Mouse (Mus musculus) neutrophil, adult 83 days (primary cell): ENCODE measurements around the gene Hnrnpul2. TPM values are rescaled to one million over a fixed set of nuclear protein-coding genes. Genes with fewer than 3 reads are reported as not detected.

Experiments
- total RNA-seq, 2 experiments: library from RNA; stranded (reverse); gene quantifications; one replicate each; pipeline ENCODE4 v1.2.4; 2023

The Hnrnpul2 gene
- total RNA-seq, 2 experiments from 2014 or later, result 91.2 to 95.0 TPM

Other genes with a start within 250 kb of the Hnrnpul2 start
- gene Slc22a8, start 228.8 kb upstream of the Hnrnpul2 start, total RNA-seq, result not detected
- gene Slc22a6, start 202.0 kb upstream of the Hnrnpul2 start, total RNA-seq, result not detected
- gene Chrm1, start 156.2 kb upstream of the Hnrnpul2 start, total RNA-seq, result under 1 TPM; 0.07 to 0.39 TPM
- gene Slc3a2, start 96.6 kb upstream of the Hnrnpul2 start, total RNA-seq, result 100 to 1,000 TPM; 110 to 140 TPM
- gene Wdr74, start 84.2 kb upstream of the Hnrnpul2 start, total RNA-seq, result 10 to 100 TPM; 18.5 to 22.5 TPM
- 1 to 10 TPM in 1 of 2 experiments, not detected in 1; 1.6 TPM for gene 1700092M07Rik, start 79.3 kb upstream of the Hnrnpul2 start, total RNA-seq
- 10 to 100 TPM; 95.0 to 99.4 TPM for gene Stx5a, start 78.6 kb upstream of the Hnrnpul2 start, total RNA-seq
- gene Nxf1, start 62.9 kb upstream of the Hnrnpul2 start, total RNA-seq, result 100 to 1,000 TPM; 148 to 149 TPM
- 10 to 100 TPM; 24.2 to 30.1 TPM for gene Tmem223, start 49.0 kb upstream of the Hnrnpul2 start, total RNA-seq
- 10 to 100 TPM; 81.5 to 81.7 TPM for gene Tmem179b, start 45.5 kb upstream of the Hnrnpul2 start, total RNA-seq
- 10 to 100 TPM; 12.6 to 14.4 TPM for gene Taf6l, start 33.6 kb upstream of the Hnrnpul2 start, total RNA-seq
- gene Polr2g, start 21.4 kb upstream of the Hnrnpul2 start, total RNA-seq, result 10 to 100 TPM; 42.9 to 43.0 TPM
- gene Zbtb3, start 17.5 kb upstream of the Hnrnpul2 start, total RNA-seq, result 1 to 10 TPM; 1.1 to 1.4 TPM
- gene Ttc9c, start 677 bp upstream of the Hnrnpul2 start, total RNA-seq, result 10 to 100 TPM; 25.6 to 25.7 TPM
- 10 to 100 TPM in 1 of 2 experiments, 1 to 10 TPM in 1; 3.1 to 11.6 TPM for gene AC129217.1, start 9.8 kb downstream of the Hnrnpul2 start, total RNA-seq
- 10 to 100 TPM; 57.2 to 57.4 TPM for gene Bscl2, start 17.5 kb downstream of the Hnrnpul2 start, total RNA-seq
- under 1 TPM in 1 of 2 experiments, not detected in 1; 0.33 TPM for gene Gng3, start 19.2 kb downstream of the Hnrnpul2 start, total RNA-seq
- gene Lrrn4cl, start 30.8 kb downstream of the Hnrnpul2 start, total RNA-seq, result under 1 TPM in 1 of 2 experiments, not detected in 1; 0.13 TPM
- gene Ubxn1, start 51.5 kb downstream of the Hnrnpul2 start, total RNA-seq, result 10 to 100 TPM; 92.2 to 94.2 TPM
- 10 to 100 TPM; 17.8 to 24.6 TPM for gene Uqcc3, start 60.9 kb downstream of the Hnrnpul2 start, total RNA-seq
- gene Lbhd1, start 63.7 kb downstream of the Hnrnpul2 start, total RNA-seq, result 10 to 100 TPM in 1 of 2 experiments, 1 to 10 TPM in 1; 5.4 to 17.3 TPM
- not detected for gene Gm49403, start 63.9 kb downstream of the Hnrnpul2 start, total RNA-seq
- 10 to 100 TPM; 19.4 to 31.7 TPM for gene 1810009A15Rik, start 68.8 kb downstream of the Hnrnpul2 start, total RNA-seq
- gene Gm49416, start 68.9 kb downstream of the Hnrnpul2 start, total RNA-seq, result 10 to 100 TPM in 1 of 2 experiments, not detected in 1; 10.3 TPM
- gene Ints5, start 73.0 kb downstream of the Hnrnpul2 start, total RNA-seq, result 10 to 100 TPM; 15.0 to 15.1 TPM
- 10 to 100 TPM; 88.6 to 94.6 TPM for gene Ganab, start 78.1 kb downstream of the Hnrnpul2 start, total RNA-seq
- 10 to 100 TPM; 39.8 to 40.9 TPM for gene B3gat3, start 100.4 kb downstream of the Hnrnpul2 start, total RNA-seq
- gene Rom1, start 109.3 kb downstream of the Hnrnpul2 start, total RNA-seq, result 1 to 10 TPM; 2.4 to 3.1 TPM
- gene Eml3, start 109.5 kb downstream of the Hnrnpul2 start, total RNA-seq, result 10 to 100 TPM; 46.2 to 51.1 TPM
- gene Mta2, start 121.9 kb downstream of the Hnrnpul2 start, total RNA-seq, result 100 to 1,000 TPM; 106 to 109 TPM
- gene Tut1, start 133.8 kb downstream of the Hnrnpul2 start, total RNA-seq, result 1 to 10 TPM; 7.5 to 8.5 TPM
- gene Eef1g, start 147.0 kb downstream of the Hnrnpul2 start, total RNA-seq, result 100 to 1,000 TPM; 131 to 159 TPM
- gene Ahnak, start 169.3 kb downstream of the Hnrnpul2 start, total RNA-seq, result 100 to 1,000 TPM; 396 to 493 TPM